Mouse (Mus musculus): ENCODE data around the gene Mtnr1a. TPM values are rescaled to one million over a fixed set of nuclear protein-coding genes. Genes with fewer than 3 reads are reported as not detected.
"Not testable (repeated sequence)": the region's sequence is repeated elsewhere in the genome, so short reads cannot be mapped to it uniquely, and the experiment has no call there.

Gene Mtnr1a
- polyA plus RNA-seq, 1 experiment from 2014 or later = 0.29 TPM

GRCm38 (mm10) chr8:45064197-45064869 lies 4.6 kb upstream of the Mtnr1a start:
- WGBS = 37% methylated on average over 8 of the region's 8 CpGs
- ATAC-seq (ENCODE audit: low FRiP score, low TSS enrichment) (no peak), DNase-seq (ENCODE audit: low spot score) (peak; percentile 69)

DNA sequence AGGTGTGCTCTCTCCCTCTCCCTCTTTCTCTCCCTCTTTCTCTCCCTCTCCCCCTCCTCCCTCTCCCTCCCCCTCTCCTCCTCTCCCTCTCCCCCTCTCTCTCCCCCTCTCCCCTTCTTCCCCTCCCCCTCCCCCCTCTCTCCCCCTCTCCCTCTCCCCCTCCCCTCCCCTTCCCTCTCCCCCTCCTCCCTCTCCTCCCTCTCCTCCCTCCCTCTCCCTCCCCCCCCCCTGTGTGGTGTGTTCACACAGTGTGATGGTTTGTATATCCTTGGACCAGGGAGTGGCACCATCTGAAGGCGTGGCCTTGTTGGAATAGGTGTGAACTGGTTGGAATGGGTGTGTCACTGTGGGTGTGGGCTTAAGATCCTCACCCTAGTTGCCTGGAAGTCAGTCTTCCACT lies 3.5 kb upstream of the Mtnr1a start:
- not testable (repeated sequence) for H3K4me3 ChIP-seq (ENCODE audit: low read depth, low read length); ATAC-seq (ENCODE audit: low FRiP score, low TSS enrichment); H3K4me2 ChIP-seq (replicated peaks; ENCODE audit: low read depth); H3K9ac ChIP-seq (ENCODE audit: low read length); H3K27me3 ChIP-seq (ENCODE audit: control insufficient read depth, insufficient read depth, low read length); H3K9me3 ChIP-seq (ENCODE audit: control insufficient read depth, low read length); H3K4me1 ChIP-seq (replicated peaks; ENCODE audit: control insufficient read depth, insufficient read depth); H3K27ac ChIP-seq (replicated peaks); DNase-seq (ENCODE audit: low spot score); H3K36me3 ChIP-seq (ENCODE audit: control insufficient read depth, insufficient read depth, low read length)
- 92% methylated on average over 1 of the region's 1 CpGs for WGBS

More at GRCm38 (mm10) chr8:45064197-45064869, 4.6 kb upstream of the Mtnr1a start:
- H3K9ac ChIP-seq (ENCODE audit: low read length) = no peak overlapping the region
- no peaks in the 10 kb centered on the region for H3K27me3 ChIP-seq (ENCODE audit: control insufficient read depth, insufficient read depth, low read length)
- H3K4me1 ChIP-seq (replicated peaks; ENCODE audit: control insufficient read depth, insufficient read depth) = no peaks in the 10 kb centered on the region
- TF ChIP-seq EP300 (optimal IDR thresholded peaks at IDR 0.05) = no peak
- TF ChIP-seq CTCF (IDR thresholded peaks at IDR 0.05; ENCODE audit: low read depth) = no peak
- no peaks in the 10 kb centered on the region for H3K9me3 ChIP-seq (ENCODE audit: control insufficient read depth, low read length)
- H3K27ac ChIP-seq (replicated peaks) = no peak overlapping the region
- H3K4me2 ChIP-seq (replicated peaks; ENCODE audit: low read depth) = no peak overlapping the region
- no peak overlapping the region for H3K4me3 ChIP-seq (ENCODE audit: low read depth, low read length)
- no peaks in the 10 kb centered on the region for H3K36me3 ChIP-seq (ENCODE audit: control insufficient read depth, insufficient read depth, low read length)

DNA sequence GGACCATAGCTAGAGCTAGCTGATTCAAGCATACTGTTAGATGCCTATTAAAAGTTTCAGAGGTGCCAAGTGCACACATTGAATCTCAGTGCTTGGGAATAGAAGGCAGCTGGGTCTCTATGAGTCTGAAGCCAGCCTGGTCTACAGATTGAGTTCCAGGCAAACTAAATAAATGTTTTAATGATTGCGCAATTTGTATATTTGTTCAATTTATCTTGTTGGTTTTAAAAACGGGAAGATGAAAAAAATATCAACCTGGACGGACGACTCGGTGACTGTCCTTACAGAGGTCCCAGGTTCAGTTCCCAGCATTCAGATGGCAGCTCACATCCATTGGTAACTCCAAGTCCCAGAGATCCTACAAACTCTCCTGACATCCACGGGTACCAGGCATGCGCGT lies 2.0 kb downstream of the Mtnr1a start:
- TF ChIP-seq CTCF (IDR thresholded peaks at IDR 0.05; ENCODE audit: low read depth) (no peak), EP300 (optimal IDR thresholded peaks at IDR 0.05) (no peak)
- Histone ChIP-seq H3K4me2 (replicated peaks; ENCODE audit: low read depth) (no peak overlapping the region), H3K27me3 (ENCODE audit: control insufficient read depth, insufficient read depth, low read length) (no peaks in the 10 kb centered on the region), H3K9ac (ENCODE audit: low read length) (no peak overlapping the region), H3K36me3 (ENCODE audit: control insufficient read depth, insufficient read depth, low read length) (no peaks in the 10 kb centered on the region), H3K27ac (replicated peaks) (no peak overlapping the region), H3K4me1 (replicated peaks; ENCODE audit: control insufficient read depth, insufficient read depth) (no peaks in the 10 kb centered on the region), H3K4me3 (ENCODE audit: low read depth, low read length) (no peak overlapping the region), H3K9me3 (ENCODE audit: control insufficient read depth, low read length) (no peaks in the 10 kb centered on the region)
- 85% methylated on average over 8 of the region's 8 CpGs for WGBS
- no peak for ATAC-seq (ENCODE audit: low FRiP score, low TSS enrichment)
- no peak for DNase-seq (ENCODE audit: low spot score)

DNA sequence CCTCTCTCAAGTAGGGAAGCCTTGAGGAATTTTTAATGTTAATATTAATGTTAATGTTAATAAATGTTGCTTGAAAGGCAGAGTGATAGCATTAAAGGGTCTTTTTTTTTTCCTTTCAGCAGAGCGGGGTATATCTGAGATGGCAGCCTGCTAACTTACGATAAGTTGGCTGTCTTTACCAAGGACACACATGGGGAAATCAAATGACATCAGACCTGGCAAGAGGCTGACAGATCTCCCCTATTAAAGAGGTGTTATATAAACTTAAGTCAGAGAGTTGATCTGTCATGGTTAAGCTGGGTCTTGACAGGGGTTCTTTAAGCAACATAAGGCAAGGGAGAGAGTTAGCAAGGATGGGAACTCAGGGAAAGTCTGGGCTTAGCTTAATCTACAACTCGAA lies 11.9 kb downstream of the Mtnr1a start:
- ATAC-seq (ENCODE audit: low FRiP score, low TSS enrichment) (no peak), DNase-seq (ENCODE audit: low spot score) (no peak)
- Histone ChIP-seq H3K27ac (replicated peaks) (no peak overlapping the region), H3K4me2 (replicated peaks; ENCODE audit: low read depth) (no peak overlapping the region), H3K27me3 (ENCODE audit: control insufficient read depth, insufficient read depth, low read length) (no peaks in the 10 kb centered on the region), H3K9me3 (ENCODE audit: control insufficient read depth, low read length) (no peaks in the 10 kb centered on the region), H3K4me3 (ENCODE audit: low read depth, low read length) (no peak overlapping the region), H3K36me3 (ENCODE audit: control insufficient read depth, insufficient read depth, low read length) (no peaks in the 10 kb centered on the region), H3K9ac (ENCODE audit: low read length) (no peak overlapping the region), H3K4me1 (replicated peaks; ENCODE audit: control insufficient read depth, insufficient read depth) (no peaks in the 10 kb centered on the region)
- TF ChIP-seq EP300 (optimal IDR thresholded peaks at IDR 0.05) (no peak), CTCF (IDR thresholded peaks at IDR 0.05; ENCODE audit: low read depth) (no peak)
- 72% methylated on average over 3 of the region's 3 CpGs for WGBS

DNA sequence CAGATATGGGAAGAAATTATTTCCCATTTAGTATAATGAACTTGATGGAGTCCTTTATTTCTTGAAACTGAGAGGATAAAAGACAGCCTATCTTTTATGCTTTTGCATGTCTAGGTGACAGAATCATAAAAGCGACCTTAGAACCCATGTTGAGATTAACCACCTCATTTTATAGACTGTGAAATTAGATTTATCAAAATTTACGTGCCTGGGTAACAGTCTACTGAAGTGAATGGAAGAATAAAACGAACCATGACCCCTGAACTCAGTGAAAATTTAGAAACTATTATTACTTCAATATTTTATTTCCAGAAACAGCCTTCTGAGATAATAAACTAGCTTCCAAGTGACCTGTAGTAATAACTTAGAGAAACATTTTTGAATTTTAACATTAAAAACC lies 24.7 kb downstream of the Mtnr1a start:
- no peak overlapping the region for H3K4me3 ChIP-seq (ENCODE audit: low read depth, low read length)
- TF ChIP-seq EP300 (optimal IDR thresholded peaks at IDR 0.05) (no peak), CTCF (IDR thresholded peaks at IDR 0.05; ENCODE audit: low read depth) (no peak)
- ATAC-seq (ENCODE audit: low FRiP score, low TSS enrichment) = no peak
- H3K4me2 ChIP-seq (replicated peaks; ENCODE audit: low read depth) = no peak overlapping the region
- H3K9me3 ChIP-seq (ENCODE audit: control insufficient read depth, low read length) = no peaks in the 10 kb centered on the region
- H3K36me3 ChIP-seq (ENCODE audit: control insufficient read depth, insufficient read depth, low read length) = no peaks in the 10 kb centered on the region
- H3K4me1 ChIP-seq (replicated peaks; ENCODE audit: control insufficient read depth, insufficient read depth) = no peaks in the 10 kb centered on the region
- H3K27ac ChIP-seq (replicated peaks) = no peak overlapping the region
- 77% methylated on average over 3 of the region's 3 CpGs for WGBS
- H3K9ac ChIP-seq (ENCODE audit: low read length) = no peak overlapping the region
- H3K27me3 ChIP-seq (ENCODE audit: control insufficient read depth, insufficient read depth, low read length) = no peaks in the 10 kb centered on the region
- DNase-seq (ENCODE audit: low spot score) = no peak

GRCm38 (mm10) chr8:45109371-45110063 lies 40.6 kb downstream of the Mtnr1a start:
- 30% methylated on average over 13 of the region's 13 CpGs for WGBS
- Histone ChIP-seq H3K9me3 (ENCODE audit: control insufficient read depth, low read length) (no peaks in the 10 kb centered on the region), H3K36me3 (ENCODE audit: control insufficient read depth, insufficient read depth, low read length) (no peaks in the 10 kb centered on the region), H3K27ac (replicated peaks) (no peak overlapping the region), H3K4me1 (replicated peaks; ENCODE audit: control insufficient read depth, insufficient read depth) (no peaks in the 10 kb centered on the region), H3K9ac (ENCODE audit: low read length) (no peak overlapping the region), H3K4me3 (ENCODE audit: low read depth, low read length) (peak overlapping the region; percentile 29), H3K4me2 (replicated peaks; ENCODE audit: low read depth) (peak overlapping the region; percentile 58), H3K27me3 (ENCODE audit: control insufficient read depth, insufficient read depth, low read length) (no peaks in the 10 kb centered on the region)
- DNase-seq (ENCODE audit: low spot score) (no peak), ATAC-seq (ENCODE audit: low FRiP score, low TSS enrichment) (0 out of 2 replicates have a peak, but pooled peaks have one; percentile 40)
- TF ChIP-seq EP300 (optimal IDR thresholded peaks at IDR 0.05) (no peak), CTCF (IDR thresholded peaks at IDR 0.05; ENCODE audit: low read depth) (no peak)

Data from stomach, postnatal 0 days (tissue).